Mouse (Mus musculus): ENCODE results near the gene Zfp560.

- TF ChIP-seq CTCF (IDR thresholded peaks at IDR 0.05; ENCODE audit: insufficient read depth, low read depth, low read length) (no peak), POLR2A (IDR thresholded peaks at IDR 0.05; ENCODE audit: insufficient read depth, low read depth, low read length) (no peak)
These were observed 346 bp upstream of the Zfp560 start for GRCm38 (mm10) chr9:20385343-20385703.
